Mouse (Mus musculus) megakaryocyte, embryonic 14.5 days (primary cell): ENCODE measurements around the gene Atp6v0e2.

Source experiments
- FLI1 ChIP-seq: IDR thresholded peaks from 2 replicates; pipeline ENCODE4 v1.6.1; 2012; ENCODE audit warnings: low read length, inconsistent platforms, mixed read lengths
- GATA1 ChIP-seq: IDR thresholded peaks from 3 replicates; pipeline ENCODE4 v1.6.1; 2012; ENCODE audit warnings: mixed read lengths, low read length, inconsistent platforms, borderline replicate concordance

- TF ChIP-seq GATA1 (no peak), FLI1 (no peak)
Measured at GRCm38 (mm10) chr6:48572572-48573061, 35.2 kb downstream of the Atp6v0e2 start, which contains the start of gene Rarres2.
